Mouse (Mus musculus) T-helper 1 cell (primary cell): ENCODE data around the gene Rbms1.

ENCODE experiments used
- in situ Hi-C: fragments of 300-600 bp; cut with MboI, MseI; formaldehyde crosslinking; loops from one replicate; pipeline ENCODE4 v1.15.1; 2025; ENCODE audit warnings: high pct_unique_total_duplicates

Gene Rbms1

DNA sequence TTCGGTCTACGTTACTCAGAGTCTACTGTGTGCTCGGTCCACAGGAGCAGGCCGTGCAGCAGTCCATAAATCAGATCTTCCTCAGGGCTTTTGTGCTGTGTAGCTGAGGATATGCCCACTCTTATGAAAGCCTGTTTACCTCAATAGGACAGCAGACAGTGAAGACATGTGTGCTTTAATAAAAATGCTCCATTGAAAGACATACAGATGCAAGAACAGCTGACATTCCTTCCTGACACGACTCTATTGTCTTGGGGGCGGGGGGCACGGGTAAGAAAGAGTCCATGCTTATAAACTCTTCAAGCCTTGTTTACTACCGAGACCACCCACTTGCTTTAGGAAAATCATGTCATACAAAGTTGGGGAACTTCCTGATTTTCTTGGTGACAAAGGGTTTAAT lies 196.6 kb downstream of the Rbms1 start:
- in situ Hi-C loops, result no loop called here

DNA sequence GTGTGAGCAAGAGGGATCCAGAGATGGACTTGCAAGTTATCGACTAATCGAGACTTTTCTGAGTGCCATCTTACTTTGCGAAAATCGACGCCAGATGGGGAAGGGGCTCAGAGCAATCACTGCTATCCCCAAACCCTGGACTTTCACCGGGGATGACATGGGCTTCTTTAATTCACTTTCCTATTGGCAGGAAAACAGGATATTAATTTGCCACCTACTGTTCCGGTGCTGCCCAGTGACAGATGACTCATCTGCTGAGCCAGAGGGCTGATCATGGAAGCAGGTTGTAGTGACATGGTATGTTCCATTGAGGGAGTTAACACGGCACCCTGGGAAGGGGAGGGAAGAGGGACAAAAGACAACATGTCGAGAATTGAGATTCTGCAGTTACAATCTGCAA lies 206.8 kb downstream of the Rbms1 start:
- in situ Hi-C loops, result no loop called here

DNA sequence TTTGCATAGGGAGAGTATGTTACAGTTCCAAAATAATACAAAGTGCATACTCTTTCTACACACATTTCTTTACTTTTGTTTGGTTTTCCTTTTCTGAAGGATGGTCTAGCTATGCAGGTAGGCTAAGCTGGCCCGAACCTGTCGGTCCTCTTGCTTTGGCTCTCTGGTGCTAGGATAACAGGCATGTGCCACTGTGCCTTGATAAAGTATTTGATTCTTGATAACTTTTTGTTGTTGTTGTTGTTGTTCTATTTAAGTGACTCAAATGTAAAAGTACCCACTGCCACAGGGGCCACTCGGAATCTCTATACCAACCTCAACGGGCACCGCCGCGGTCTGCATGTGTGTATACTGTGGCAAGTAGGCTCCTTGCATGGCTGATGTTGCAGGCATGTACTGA lies 207.9 kb downstream of the Rbms1 start:
- in situ Hi-C loops, result no loop called here

- in situ Hi-C loops, result no loop called here
Measured at GRCm38 (mm10) chr2:60751274-60751673, 211.7 kb downstream of the Rbms1 start.

DNA sequence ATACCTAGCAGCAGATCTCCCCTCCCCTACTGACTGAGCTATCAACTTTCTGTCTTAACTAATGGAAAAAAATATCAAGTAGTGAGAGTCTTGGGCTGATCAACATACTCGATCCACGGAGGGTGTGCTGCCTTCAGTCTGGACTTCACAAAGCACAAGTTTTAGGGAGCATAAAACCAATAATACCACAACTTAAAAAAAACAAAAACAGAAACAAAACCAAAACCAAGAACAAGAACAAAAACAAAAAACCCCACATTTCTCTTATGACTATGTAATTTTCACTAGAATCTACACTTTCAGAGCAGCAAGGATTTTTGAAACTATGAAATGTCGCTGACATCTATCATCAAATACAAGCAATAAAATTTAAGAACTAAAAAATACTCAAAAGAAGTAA lies 212.4 kb downstream of the Rbms1 start:
- in situ Hi-C loops, result no loop called here

GRCm38 (mm10) chr2:60748585-60748984 lies 214.4 kb downstream of the Rbms1 start:
- in situ Hi-C loops, result no loop called here

GRCm38 (mm10) chr2:60747590-60747989 lies 215.4 kb downstream of the Rbms1 start:
- in situ Hi-C loops, result no loop called here

DNA sequence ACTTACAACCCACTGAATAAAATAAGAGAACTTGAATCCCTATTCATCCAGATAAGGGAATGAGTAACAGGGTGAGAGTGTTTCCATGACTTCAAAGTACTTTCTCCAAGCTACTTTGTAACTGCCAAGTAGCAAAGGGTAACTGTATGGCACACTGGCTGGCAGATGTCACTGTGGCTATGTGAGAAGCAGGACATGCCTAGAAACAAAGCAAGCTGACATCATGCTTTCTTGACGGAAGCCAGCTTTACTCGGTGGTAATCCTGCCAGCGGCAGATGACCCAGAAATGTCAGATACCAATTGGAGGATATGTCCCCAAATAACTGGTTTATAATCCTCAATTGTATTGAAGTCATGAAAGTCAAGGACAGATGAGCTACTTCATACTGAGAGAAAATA lies 218.3 kb downstream of the Rbms1 start:
- in situ Hi-C loops, result no loop called here

DNA sequence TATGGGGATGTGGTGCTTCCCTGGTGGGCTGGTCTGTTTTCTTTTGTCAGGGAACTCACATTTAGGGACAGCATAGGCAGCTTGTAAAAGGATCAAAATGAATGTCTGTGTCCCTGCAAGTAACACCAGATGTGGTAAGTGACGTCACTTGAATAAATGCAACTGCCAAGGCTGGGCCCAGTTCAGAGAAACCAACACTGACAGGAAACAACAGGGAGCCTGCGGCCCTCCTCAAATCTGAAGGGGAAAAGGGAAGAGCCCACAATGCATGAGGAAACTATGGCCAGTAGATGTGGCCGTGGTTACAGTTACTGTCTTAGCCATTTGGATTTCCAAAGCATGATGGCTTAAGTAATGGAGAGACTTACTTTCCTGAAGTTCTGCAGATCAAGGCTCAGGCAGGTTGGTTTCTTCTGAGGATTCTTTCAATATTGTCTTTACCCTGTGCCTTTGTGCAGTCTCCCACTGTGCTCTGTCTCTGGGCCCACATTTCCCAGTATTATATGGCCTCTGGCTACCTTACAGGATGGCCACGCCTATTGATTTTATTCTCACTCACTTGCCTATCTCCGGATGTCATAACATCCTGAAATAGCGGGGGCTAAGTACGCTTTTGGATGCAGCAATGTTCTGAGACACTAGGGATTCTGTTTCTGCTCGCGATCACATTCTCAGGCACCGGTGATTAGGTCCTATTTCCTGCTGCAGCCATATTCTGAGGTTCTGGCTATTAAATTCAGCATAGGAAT lies 223.4 kb downstream of the Rbms1 start:
- in situ Hi-C loops, result no loop called here

- in situ Hi-C loops, result no loop called here
Measured at GRCm38 (mm10) chr2:60730929-60731328, 232.1 kb downstream of the Rbms1 start.

DNA sequence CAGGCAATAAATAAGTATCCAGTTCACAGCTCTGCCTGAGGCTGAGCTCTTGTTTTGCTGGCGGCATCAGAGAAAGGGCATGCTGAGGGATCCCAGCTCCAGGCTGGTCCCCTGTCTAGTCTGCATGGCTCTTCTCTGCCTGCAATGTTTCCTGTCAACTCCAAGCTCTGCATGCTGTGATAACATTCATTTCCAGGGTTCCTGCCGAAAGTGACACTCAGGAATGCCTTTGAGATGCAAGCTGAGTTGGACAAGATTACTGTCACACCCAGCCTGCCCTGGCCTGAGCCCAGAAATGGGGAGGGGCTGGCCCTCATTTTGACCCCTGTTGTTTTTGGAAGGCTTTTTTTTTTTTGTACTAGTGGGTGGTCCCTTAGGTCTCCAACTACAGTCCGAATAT lies 233.0 kb downstream of the Rbms1 start:
- in situ Hi-C loops, result no loop called here

GRCm38 (mm10) chr2:60728902-60729585 lies 233.9 kb downstream of the Rbms1 start:
- in situ Hi-C loops, result no loop called here

GRCm38 (mm10) chr2:60724660-60725059 lies 238.3 kb downstream of the Rbms1 start:
- in situ Hi-C loops, result no loop called here

DNA sequence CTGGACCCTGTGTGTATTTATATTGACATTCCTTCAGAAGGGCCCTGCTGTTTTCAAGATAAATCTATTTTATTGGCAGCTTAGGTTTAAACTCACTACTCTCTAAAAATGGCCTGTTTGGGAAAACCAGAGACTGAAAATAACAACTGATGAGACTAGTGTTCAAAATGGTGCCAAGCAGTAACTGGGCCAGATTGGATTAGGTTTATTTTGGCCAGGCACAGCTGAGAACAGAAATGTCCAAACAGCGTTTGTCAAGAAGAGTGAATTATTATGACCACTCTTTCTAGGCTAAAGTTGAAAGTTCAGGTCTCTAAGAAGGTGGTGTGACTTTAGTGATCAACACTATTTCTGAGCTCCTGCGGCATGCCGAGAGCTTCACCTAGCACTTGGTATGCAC lies 240.0 kb downstream of the Rbms1 start:
- in situ Hi-C loops, result no loop called here

- in situ Hi-C loops, result no loop called here
Measured at GRCm38 (mm10) chr2:60722514-60722913, 240.5 kb downstream of the Rbms1 start, which contains the start of gene Itgb6. Gene Itgb6 (minus strand): TSS chr2:60722643.

GRCm38 (mm10) chr2:60720906-60721305 lies 242.1 kb downstream of the Rbms1 start:
- in situ Hi-C loops, result no loop called here

DNA sequence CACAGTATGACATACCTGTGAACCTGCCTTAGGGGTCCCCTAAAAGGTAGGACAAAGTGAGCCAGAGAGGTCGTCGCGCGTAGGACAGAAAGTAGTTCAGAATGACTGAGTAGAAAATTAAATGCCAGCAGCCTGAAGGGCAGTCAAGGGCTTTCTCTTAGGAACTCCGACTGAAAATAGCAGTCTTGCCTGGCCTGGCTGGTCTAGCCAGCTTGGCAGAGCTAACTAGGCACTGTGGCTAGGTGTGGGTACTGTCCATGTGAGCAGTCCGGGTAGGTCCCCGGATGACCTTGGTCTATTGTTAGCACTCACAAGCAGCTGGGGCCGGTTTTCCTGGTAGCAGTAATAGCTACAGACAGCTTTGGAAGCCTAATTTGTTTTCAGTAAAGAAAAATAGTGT lies 242.8 kb downstream of the Rbms1 start:
- in situ Hi-C loops, result no loop called here

- in situ Hi-C loops, result no loop called here
Measured at GRCm38 (mm10) chr2:60717348-60717747, 245.6 kb downstream of the Rbms1 start.

GRCm38 (mm10) chr2:60716549-60716948 lies 246.4 kb downstream of the Rbms1 start:
- in situ Hi-C loops, result no loop called here

DNA sequence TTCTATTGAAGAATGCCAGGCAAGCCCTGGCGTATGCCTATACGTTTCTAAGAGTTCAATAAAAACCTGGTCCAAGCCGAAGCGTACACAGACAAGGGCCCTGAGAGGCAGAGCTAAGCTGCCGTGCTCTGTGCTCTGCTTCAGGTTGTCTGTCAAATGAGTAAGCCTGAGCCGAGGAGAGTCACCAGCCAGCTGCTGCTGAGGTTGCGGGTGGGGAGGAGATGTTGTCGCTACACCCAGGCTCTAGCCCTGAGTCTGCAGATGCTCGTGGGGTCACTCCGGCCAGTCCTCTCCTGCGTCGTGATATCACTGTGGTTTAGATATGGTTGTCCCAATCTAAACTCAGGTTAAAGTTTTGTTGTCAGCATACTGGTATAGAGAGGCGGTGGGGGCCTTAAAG lies 247.2 kb downstream of the Rbms1 start:
- in situ Hi-C loops, result no loop called here

DNA sequence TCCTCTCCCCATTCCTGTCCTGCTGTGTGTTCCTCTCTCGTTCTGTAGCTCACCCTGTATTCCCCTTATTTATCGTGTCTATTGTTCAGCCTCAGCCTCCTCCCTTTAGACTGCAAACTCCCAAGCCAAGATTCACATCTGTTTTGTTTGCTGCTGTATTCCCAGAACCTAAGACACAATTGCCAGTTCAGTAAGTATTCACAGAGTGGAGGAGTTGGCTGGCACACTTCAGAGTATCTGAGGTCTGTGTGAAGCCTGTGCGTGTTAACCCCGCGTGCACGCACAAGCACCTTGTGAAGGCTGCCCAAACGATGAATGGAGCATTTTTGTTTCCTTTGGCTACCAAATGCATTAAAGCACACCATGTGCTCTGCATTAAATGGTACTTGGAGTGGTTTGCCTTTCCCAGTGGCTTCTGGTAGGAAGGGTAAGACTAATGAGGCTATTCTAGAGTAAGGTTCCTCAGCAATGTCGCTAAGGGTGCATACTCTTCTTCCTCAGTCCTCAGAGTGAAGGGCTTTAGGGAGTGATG lies 248.0 kb downstream of the Rbms1 start:
- in situ Hi-C loops, result no loop called here

- in situ Hi-C loops, result no loop called here
Measured at GRCm38 (mm10) chr2:60714475-60714874, 248.5 kb downstream of the Rbms1 start.

GRCm38 (mm10) chr2:60713857-60714256 lies 249.1 kb downstream of the Rbms1 start:
- in situ Hi-C loops, result no loop called here
